Mouse (Mus musculus) thymus, adult 2 months (tissue): ENCODE measurements around the gene Gsx2.

ENCODE experiments used
- CTCF ChIP-seq: fragments of 200-500 bp; IDR thresholded peaks from 2 replicates; pipeline ENCODE4 v1.5.1; 2012; ENCODE audit warnings: mild to moderate bottlenecking, control low read depth, low read length, moderate library complexity, borderline replicate concordance; ENCODE audit not compliant: control insufficient read depth, poor library complexity, insufficient read depth; ENCODE audit errors: extremely low read depth
- POLR2A ChIP-seq: fragments of 200-500 bp; IDR thresholded peaks from 2 replicates; pipeline ENCODE4 v1.6.1; 2012; ENCODE audit warnings: mild to moderate bottlenecking, low read length, control low read depth, moderate library complexity; ENCODE audit not compliant: control insufficient read depth, poor library complexity, insufficient read depth; ENCODE audit errors: extremely low read depth

- no peak for TF ChIP-seq CTCF
- TF ChIP-seq POLR2A: no peak
These were observed 4.6 kb upstream of the Gsx2 start for GRCm38 (mm10) chr5:75070656-75071375.
